Mouse (Mus musculus) megakaryocyte, embryonic 14.5 days (primary cell): ENCODE measurements around the gene Relb.

Experiments used
- FLI1 ChIP-seq: IDR thresholded peaks from 2 replicates; pipeline ENCODE4 v1.6.1; 2012; ENCODE audit warnings: low read length, inconsistent platforms, mixed read lengths
- GATA1 ChIP-seq: IDR thresholded peaks from 3 replicates; pipeline ENCODE4 v1.6.1; 2012; ENCODE audit warnings: mixed read lengths, low read length, inconsistent platforms, borderline replicate concordance

GRCm38 (mm10) chr7:19589207-19589606 is 40.0 kb downstream of the Relb start:
- TF ChIP-seq GATA1, result no peak
- TF ChIP-seq FLI1, result no peak
